Mouse (Mus musculus) stomach, embryonic 14.5 days (tissue): ENCODE results near the gene Arhgap44. TPM values are rescaled to one million over a fixed set of nuclear protein-coding genes. Genes with fewer than 3 reads are reported as not detected.
A peak's percentile ranks its signal among the peaks of the same experiment; 100 is the strongest.

ENCODE experiments used
- ATAC-seq: fragments of 200-750 bp; cut with Nextera tagmentation; 2 replicates; pipeline ENCODE4 v1.8.0; 2017; ENCODE audit warnings: low read depth, moderate TSS enrichment; ENCODE audit not compliant: insufficient number of reproducible peaks, insufficient read depth, low FRiP score
- H3K27ac ChIP-seq: fragments of 300-500 bp; sonication (generic); 2 replicates; pipeline ENCODE4 v1.5.1; 2014; ENCODE audit warnings: mild to moderate bottlenecking, low read length, moderate library complexity, mixed read lengths
- H3K27me3 ChIP-seq: fragments of 300-500 bp; sonication (generic); 2 replicates; pipeline ENCODE4 v1.6.1; 2014; ENCODE audit warnings: low read length, control low read depth, mixed read lengths; ENCODE audit not compliant: control insufficient read depth, insufficient read depth
- H3K36me3 ChIP-seq: fragments of 300-500 bp; sonication (generic); 2 replicates; pipeline ENCODE4 v1.6.1; 2014; ENCODE audit warnings: mild to moderate bottlenecking, control low read depth, low read length, moderate library complexity, mixed read lengths; ENCODE audit not compliant: control insufficient read depth, insufficient read depth
- H3K4me1 ChIP-seq: fragments of 300-500 bp; sonication (generic); 2 replicates; pipeline ENCODE4 v1.6.1; 2014; ENCODE audit warnings: low read length, control low read depth, mixed read lengths; ENCODE audit not compliant: control insufficient read depth, insufficient read depth
- H3K4me2 ChIP-seq: fragments of 300-500 bp; sonication (generic); replicated peaks from 2 replicates; pipeline ENCODE4 v1.6.1; 2014; ENCODE audit warnings: low read depth, low read length, control low read depth
- H3K4me3 ChIP-seq: fragments of 300-500 bp; sonication (generic); 2 replicates; pipeline ENCODE4 v1.5.1; 2014; ENCODE audit warnings: low read depth, low read length, control low read depth
- H3K9ac ChIP-seq: fragments of 300-500 bp; sonication (generic); replicated peaks from 2 replicates; pipeline ENCODE4 v1.6.1; 2014; ENCODE audit warnings: low read depth, mild to moderate bottlenecking, control low read depth, low read length, moderate library complexity, mixed read lengths
- H3K9me3 ChIP-seq: fragments of 300-500 bp; sonication (generic); 2 replicates; pipeline ENCODE4 v1.6.1; 2016; ENCODE audit warnings: low read depth, low read length, control low read depth; ENCODE audit not compliant: control insufficient read depth
- WGBS: fragments of 180-500 bp; shearing (Covaris S2); extraction: QIAGEN DNeasy Blood & Tissue Kit; methylation state at CpG from one replicate; pipeline ENCODE4 v1.1.7; 2014; 5-methylcytosine and 5-hydroxymethylcytosine counted together
- polyA plus RNA-seq: library from polyadenylated mRNA; unstranded; fragments of >200 nt; fragmentation: Nextera tagmentation; extraction: Ambion mirVana; gene quantifications from 2 replicates; pipeline ENCODE4 v1.2.1, GENCODE M21; 2014

Arhgap44 gene
- polyA plus RNA-seq, 1 experiment from 2014 or later, result 9.1 TPM

DNA sequence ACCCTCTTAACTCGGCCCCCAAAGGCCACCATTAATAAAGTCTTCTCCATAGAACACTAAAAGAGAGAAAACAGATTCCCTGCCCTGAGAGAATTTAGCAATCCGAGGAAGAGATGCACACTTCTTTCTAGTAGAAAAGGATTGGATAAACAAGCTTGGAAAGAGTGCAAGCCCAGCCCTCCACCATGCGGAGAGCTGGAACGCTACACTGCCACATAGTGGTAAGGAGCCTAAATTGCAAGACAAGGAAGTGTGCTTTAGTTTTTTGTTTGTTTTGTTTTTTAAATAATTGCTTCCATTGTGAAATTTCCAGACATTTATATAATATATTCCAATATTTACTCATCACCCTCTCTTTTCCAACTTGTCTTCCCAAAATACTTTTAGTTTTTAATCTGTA is 33.7 kb downstream of the Arhgap44 start:
- Histone ChIP-seq H3K36me3 (no peaks in the 10 kb centered on the region), H3K9ac (no peak overlapping the region), H3K4me3 (no peak overlapping the region), H3K9me3 (no peaks in the 10 kb centered on the region), H3K27me3 (no peaks in the 10 kb centered on the region), H3K4me1 (0 out of 2 replicates have a peak, but pooled peaks cover 3% of the 10 kb centered on the region), H3K4me2 (no peak overlapping the region), H3K27ac (no peak overlapping the region)
- WGBS, result 84% methylated on average over 4 of the region's 4 CpGs
- ATAC-seq, result no peak

DNA sequence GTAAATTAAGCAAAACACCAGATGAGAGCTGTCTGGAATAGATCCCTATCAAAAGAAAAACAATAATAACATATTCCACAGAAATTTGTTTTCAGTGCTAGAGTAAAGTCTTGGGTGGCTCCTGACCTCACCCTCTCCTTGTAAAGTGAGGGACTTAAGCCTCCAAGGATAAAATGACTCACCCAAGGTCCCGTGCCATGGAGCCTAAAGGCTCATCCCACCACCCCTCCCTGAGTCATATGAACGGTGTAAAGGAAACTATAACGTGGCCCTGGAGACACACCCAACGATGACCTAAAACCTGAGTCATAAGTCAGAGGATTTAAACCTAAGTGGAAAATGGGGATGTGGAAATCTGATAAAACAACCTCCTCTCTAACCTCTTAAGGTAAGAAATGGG is 34.1 kb downstream of the Arhgap44 start:
- H3K4me3 ChIP-seq, result no peak overlapping the region
- 0 out of 2 replicates have a peak, but pooled peaks cover 3% of the 10 kb centered on the region for H3K4me1 ChIP-seq
- no peak overlapping the region for H3K27ac ChIP-seq
- no peaks in the 10 kb centered on the region for H3K9me3 ChIP-seq
- no peak overlapping the region for H3K4me2 ChIP-seq
- no peaks in the 10 kb centered on the region for H3K36me3 ChIP-seq
- no peaks in the 10 kb centered on the region for H3K27me3 ChIP-seq
- ATAC-seq, result no peak
- WGBS, result 66% methylated on average over 4 of the region's 4 CpGs
- H3K9ac ChIP-seq, result no peak overlapping the region

DNA sequence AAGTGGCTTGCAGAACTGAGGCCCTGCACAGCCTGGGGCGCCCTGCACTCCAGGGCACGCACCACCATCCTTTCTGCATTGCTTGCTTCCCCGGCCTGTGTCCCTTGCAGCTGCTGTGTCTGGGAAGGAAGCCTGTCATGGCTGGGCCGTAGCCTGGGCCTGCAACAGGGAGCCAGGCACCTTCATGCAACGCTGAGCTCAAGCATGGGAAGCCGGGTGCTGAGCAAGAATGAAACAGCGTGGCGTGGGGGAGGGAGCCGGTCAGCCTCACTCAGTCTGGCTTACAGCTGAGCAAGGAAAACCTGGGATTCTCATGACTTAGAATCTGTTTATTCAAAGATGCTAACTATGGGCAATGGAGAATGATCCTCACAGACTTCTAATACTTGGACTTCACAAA is 36.2 kb downstream of the Arhgap44 start:
- Histone ChIP-seq H3K27ac (no peak overlapping the region), H3K4me3 (no peak overlapping the region), H3K9me3 (no peaks in the 10 kb centered on the region), H3K4me1 (0 out of 2 replicates have a peak, but pooled peaks cover 3% of the 10 kb centered on the region), H3K27me3 (no peaks in the 10 kb centered on the region), H3K4me2 (no peak overlapping the region), H3K36me3 (no peaks in the 10 kb centered on the region), H3K9ac (no peak overlapping the region)
- WGBS, result 58% methylated on average over 9 of the region's 9 CpGs
- ATAC-seq, result no peak

DNA sequence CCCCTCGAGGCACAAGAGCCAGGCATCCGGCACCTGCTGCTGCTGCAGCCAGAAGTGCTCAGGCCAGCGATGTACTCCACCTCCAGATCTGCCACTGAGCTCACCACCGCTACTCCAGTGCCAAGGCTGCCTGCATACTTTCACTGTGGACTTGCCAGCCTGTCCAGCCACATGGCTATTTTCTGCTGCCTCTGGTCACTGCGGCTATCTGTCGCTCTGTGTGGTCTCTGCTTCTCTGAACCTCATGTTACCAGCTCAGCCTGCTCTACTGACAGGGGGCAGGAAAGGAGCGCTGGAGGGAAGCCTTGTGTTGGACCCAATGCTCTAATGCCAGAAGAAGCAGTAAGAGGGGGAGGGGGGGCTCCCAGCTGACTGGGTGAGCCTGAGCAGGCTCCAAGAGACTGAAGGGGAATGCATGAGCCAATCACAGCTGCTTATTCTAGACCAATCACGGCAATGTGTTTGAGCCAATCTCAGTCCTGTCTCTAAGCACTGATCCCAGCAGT is 37.8 kb downstream of the Arhgap44 start:
- Histone ChIP-seq H3K27me3 (no peaks in the 10 kb centered on the region), H3K36me3 (no peaks in the 10 kb centered on the region), H3K4me3 (no peak overlapping the region), H3K9ac (no peak overlapping the region), H3K27ac (no peak overlapping the region), H3K4me1 (0 out of 2 replicates have a peak, but pooled peaks cover 3% of the 10 kb centered on the region), H3K9me3 (no peaks in the 10 kb centered on the region), H3K4me2 (no peak overlapping the region)
- WGBS, result 59% methylated on average over 8 of the region's 8 CpGs
- ATAC-seq, result peak; percentile 58

DNA sequence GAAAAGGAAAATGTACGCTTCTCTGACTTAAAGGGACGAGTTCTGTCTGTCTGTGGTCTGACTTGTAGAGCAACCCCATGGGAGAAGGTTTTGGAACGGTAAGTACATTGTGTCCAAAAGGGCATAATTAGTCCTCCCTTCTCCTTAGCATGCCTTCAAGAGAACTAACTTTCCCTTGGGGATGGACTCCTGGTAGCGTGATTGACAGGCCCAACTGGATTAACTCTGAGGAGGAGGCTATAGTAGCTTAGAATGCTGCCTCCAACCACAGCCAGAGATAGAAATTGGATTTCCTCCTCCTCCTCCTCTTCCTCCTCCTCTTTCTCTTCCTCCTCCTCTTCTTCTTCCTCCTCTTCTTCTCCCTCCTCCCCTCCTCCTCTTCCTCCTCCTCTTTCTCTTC is 42.5 kb downstream of the Arhgap44 start:
- Histone ChIP-seq H3K27ac (no peak overlapping the region), H3K9me3 (no peaks in the 10 kb centered on the region), H3K9ac (no peak overlapping the region), H3K4me1 (no peaks in the 10 kb centered on the region), H3K27me3 (no peaks in the 10 kb centered on the region), H3K4me2 (no peak overlapping the region), H3K4me3 (no peak overlapping the region), H3K36me3 (no peaks in the 10 kb centered on the region)
- ATAC-seq, result no peak
- WGBS, result 86% methylated on average over 4 of the region's 4 CpGs

DNA sequence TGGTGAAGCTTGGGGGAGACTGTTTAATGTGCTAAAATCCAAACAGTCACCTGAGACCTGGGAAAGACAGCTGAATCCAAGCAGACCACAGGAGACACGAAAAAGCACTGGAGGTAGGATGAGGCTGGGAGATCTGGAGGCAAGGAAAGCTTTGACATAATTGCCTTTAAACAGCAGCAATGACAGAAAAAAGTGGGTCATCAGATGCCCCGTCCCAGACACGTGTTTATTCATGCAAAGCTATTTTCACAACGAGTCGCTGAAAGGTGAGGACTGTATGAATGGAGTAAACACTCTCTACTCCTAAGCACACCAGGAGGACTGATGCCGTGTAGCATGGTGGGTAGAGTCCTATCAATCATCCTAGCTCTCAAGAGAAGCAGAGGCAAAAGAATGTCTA is 47.0 kb downstream of the Arhgap44 start:
- H3K27ac ChIP-seq, result no peak overlapping the region
- no peaks in the 10 kb centered on the region for H3K9me3 ChIP-seq
- no peaks in the 10 kb centered on the region for H3K36me3 ChIP-seq
- H3K4me1 ChIP-seq, result peaks cover 14% of the 10 kb centered on the region; the same call in 1 of the 2 replicates
- H3K4me3 ChIP-seq, result no peak overlapping the region
- ATAC-seq, result no peak
- no peaks in the 10 kb centered on the region for H3K27me3 ChIP-seq
- H3K4me2 ChIP-seq, result no peak overlapping the region
- WGBS, result 77% methylated on average over 6 of the region's 6 CpGs
- no peak overlapping the region for H3K9ac ChIP-seq

DNA sequence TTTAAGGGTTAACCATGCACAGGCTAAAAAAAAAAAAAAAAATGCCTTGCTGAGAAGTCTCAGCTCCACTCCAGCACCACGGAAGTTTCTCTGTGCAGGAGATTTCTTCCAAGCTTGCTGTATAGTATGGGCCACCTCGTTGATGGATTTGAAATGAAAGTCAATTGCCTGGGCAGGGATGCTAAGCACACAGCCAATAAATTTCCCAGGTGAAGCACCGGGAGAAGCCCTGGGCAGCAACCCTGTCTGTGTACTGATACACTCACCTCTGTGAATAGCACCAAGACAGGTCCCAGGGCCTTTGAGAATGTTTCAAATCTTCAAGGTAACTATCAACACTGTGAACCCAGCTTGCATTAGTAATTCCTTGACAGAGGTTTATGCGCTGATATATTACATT is 50.7 kb downstream of the Arhgap44 start:
- WGBS, result 34% methylated on average over 4 of the region's 4 CpGs
- no peak overlapping the region for H3K27ac ChIP-seq
- no peak for ATAC-seq
- H3K4me3 ChIP-seq, result no peak overlapping the region
- H3K9ac ChIP-seq, result no peak overlapping the region
- H3K36me3 ChIP-seq, result no peaks in the 10 kb centered on the region
- H3K4me1 ChIP-seq, result peaks cover 14% of the 10 kb centered on the region; the same call in 1 of the 2 replicates
- no peaks in the 10 kb centered on the region for H3K27me3 ChIP-seq
- no peaks in the 10 kb centered on the region for H3K9me3 ChIP-seq
- H3K4me2 ChIP-seq, result no peak overlapping the region

DNA sequence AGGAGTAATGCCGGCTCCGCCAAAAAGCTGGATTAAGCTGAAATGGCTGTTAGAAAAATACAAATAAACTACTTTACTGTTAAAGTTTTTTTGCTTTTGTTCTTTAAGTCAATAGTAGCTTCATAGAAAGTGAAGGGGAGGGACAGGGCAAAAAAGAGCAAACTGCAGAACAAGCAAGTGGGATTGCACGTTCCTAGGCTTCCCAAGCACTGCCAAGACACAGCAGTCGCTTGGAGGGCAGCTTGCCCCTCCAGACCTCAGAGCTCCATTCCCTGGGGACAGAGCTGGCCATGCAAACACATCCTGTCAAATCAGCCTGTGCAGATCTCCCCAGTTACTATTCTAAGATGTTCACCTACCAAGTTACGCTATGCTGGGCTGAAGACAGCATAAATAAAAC is 51.1 kb downstream of the Arhgap44 start:
- Histone ChIP-seq H3K4me1 (peaks cover 14% of the 10 kb centered on the region; the same call in 1 of the 2 replicates), H3K4me2 (no peak overlapping the region), H3K4me3 (no peak overlapping the region), H3K27me3 (no peaks in the 10 kb centered on the region), H3K27ac (no peak overlapping the region), H3K9ac (no peak overlapping the region), H3K36me3 (no peaks in the 10 kb centered on the region), H3K9me3 (no peaks in the 10 kb centered on the region)
- no peak for ATAC-seq
- 38% methylated on average over 5 of the region's 5 CpGs for WGBS

DNA sequence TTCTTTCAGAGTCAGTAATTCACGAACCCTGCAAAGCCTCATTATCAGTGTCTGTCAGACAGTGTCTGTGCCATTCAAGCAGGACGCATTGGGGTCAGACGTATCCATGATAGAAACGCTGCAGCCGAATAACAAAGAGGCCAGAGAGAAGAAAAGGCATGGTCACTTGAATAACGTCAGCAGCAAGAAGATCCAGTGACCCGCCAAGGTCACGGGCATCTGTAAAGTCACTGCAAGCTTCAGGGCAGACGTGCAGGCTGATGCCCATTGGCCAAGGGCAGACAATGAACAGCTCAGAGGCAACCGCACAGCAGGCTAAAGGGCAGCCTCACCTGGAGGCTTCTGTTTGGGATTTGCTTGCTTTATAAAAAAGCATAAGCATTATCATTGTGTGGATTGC is 52.7 kb downstream of the Arhgap44 start:
- no peak overlapping the region for H3K9ac ChIP-seq
- no peak overlapping the region for H3K4me2 ChIP-seq
- H3K36me3 ChIP-seq, result no peaks in the 10 kb centered on the region
- no peaks in the 10 kb centered on the region for H3K27me3 ChIP-seq
- no peak overlapping the region for H3K27ac ChIP-seq
- peaks cover 14% of the 10 kb centered on the region; the same call in 1 of the 2 replicates for H3K4me1 ChIP-seq
- H3K9me3 ChIP-seq, result no peaks in the 10 kb centered on the region
- H3K4me3 ChIP-seq, result no peak overlapping the region
- ATAC-seq, result no peak
- WGBS, result 71% methylated on average over 10 of the region's 10 CpGs
